Mouse (Mus musculus) cerebellum, postnatal 36 days (tissue): ENCODE measurements around the gene Plppr3.

Source experiments
- DNase-seq, 2 experiments: peaks; one replicate each; pipeline ENCODE4 v3.0.0; 2021 to 2022; ENCODE audit warnings: mixed read lengths in 2 of 2

Plppr3 gene

GRCm38 (mm10) chr10:79874290-79874862, at the start of gene Plppr3, which contains the start of gene Prtn3:
Plppr3 (minus strand) TSS chr10:79874634.
Prtn3 (plus strand) TSS chr10:79874476.
- DNase-seq = peak in 1 of 2 experiments; percentile 39

DNA sequence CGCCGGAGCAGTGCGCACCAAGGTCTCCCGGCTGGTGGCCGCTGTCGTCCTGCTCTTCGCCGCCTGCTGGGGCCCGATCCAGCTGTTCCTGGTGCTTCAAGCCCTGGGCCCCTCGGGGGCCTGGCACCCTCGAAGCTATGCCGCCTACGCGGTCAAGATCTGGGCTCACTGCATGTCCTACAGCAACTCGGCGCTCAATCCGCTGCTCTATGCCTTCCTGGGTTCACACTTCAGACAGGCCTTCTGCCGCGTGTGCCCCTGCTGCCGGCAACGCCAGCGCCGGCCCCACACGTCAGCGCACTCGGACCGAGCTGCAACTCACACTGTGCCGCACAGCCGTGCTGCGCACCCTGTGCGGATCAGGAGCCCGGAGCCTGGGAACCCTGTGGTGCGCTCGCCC, 47.1 kb upstream of the Plppr3 start:
- DNase-seq = no peak

DNA sequence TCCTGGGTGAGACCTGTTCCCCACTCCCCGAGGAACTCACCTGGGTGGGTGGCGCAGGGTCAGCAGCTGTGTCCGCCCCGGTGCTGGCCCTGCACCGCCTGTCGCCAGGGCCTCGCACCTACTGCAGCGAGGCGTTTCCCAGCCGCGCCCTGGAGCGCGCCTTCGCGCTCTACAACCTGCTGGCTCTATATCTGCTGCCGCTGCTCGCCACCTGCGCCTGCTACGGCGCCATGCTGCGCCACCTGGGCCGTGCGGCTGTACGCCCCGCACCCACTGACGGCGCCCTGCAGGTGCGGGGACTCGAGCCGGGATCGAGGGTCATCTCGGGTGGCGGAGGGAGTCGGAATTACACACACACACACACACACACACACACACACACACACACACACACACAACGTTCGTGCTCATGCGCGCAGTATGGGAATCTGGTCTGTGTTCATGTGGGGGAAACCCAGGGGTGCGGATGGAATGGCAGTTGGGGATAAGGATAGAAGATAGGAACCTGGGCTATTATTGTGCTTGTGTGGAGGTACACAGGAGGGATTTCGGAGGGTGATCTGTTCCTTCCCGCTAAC, 46.6 kb upstream of the Plppr3 start, which contains the start of gene R3hdm4:
R3hdm4 (minus strand) TSS at position 251 of the 578 bp plus-strand sequence.
- no peak for DNase-seq

DNA sequence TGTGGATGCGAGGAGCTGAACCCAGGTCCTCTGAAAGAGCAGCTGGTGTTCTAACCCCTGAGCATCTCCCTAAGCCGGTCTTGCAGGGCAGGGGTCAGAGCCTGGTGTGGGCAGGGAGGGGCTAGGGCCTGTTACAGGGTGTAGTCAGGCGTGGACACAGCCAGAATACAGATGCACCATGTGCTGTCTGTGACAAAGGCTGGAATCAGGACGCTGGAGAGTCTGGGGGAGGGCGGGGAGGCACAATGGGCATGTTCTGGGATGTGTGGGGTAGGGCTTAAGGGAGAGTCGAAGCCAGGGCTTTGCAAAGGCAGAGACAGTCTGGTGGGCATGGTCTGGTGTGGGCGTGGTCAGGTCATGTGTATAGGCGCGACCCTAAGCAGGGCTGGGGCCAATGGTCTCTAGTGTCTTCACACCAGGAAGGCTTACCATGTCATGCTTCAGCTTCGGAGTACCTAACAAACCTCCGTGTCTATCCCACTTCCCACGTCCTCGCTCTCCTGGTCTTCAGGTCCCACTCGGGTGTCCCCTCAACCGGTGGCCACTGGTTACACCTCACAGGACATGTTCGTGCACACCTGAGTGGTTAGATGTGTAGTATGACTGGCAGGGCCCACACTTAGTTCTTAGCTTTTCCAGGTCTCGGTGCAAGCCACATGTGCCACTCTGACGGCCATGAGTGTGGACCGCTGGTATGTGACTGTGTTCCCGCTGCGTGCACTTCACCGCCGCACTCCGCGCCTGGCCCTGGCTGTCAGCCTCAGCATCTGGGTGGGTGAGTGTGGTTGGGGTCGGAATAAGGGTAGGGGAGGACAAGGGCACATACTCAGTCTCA, 45.8 kb upstream of the Plppr3 start:
- no peak for DNase-seq

GRCm38 (mm10) chr10:79919251-79919849, 44.9 kb upstream of the Plppr3 start:
- no peak for DNase-seq

- DNase-seq = no peak
Measured at GRCm38 (mm10) chr10:79918231-79919078, 44.0 kb upstream of the Plppr3 start.

DNA sequence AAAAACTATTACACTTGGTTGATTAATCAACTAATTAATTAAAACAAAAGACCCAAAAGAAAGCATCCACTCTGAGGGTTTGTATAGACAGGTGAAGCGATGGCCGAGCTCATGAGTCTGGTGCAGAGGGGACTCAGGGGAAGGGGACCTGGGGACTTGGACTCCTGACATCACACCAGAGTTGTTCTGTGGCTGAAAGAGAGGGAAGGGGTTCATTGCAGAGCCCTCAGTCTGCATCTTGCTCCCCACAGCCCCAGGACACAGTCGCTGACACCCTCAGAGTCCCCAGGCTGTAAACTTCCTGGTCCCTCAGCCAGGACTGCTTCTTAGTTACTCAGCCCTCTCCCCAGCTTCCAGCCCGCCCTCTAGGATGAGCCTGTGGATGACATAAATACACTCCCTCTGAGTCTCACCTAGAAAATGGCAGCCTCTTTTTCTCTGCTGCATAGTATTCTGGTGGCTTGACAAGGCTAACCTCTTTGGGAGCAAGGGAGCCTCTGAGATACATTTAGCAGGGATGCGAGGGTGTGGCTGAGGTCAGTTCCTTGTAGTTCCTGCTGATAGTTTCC, 43.2 kb upstream of the Plppr3 start:
- DNase-seq = no peak

- peak; percentile 82 to 86 for DNase-seq
Measured at GRCm38 (mm10) chr10:79916808-79917531, 42.5 kb upstream of the Plppr3 start, which contains the start of gene Kiss1r. Kiss1r (plus strand) TSS chr10:79916971.

DNA sequence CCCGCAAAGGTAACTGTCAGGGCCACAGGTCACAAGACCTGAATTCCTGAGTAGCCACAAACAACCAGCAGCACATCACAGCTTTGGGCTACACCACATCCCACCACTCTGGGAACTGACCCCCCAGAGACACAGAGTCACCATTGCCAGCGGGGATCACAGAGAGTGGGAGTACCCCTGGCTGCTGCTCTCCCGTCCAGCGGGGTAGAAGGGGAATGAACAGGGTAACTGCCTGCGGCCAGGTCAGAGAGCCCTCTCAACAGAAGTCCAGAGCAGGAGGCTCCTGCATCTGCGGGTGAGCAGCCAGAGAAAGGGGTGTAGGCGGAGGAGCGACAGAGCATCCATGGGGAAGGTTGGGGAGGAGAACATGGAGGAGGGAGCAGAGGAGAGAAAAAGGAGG, 41.6 kb upstream of the Plppr3 start:
- DNase-seq = no peak

GRCm38 (mm10) chr10:79914948-79915596, 40.6 kb upstream of the Plppr3 start:
- DNase-seq = no peak

DNA sequence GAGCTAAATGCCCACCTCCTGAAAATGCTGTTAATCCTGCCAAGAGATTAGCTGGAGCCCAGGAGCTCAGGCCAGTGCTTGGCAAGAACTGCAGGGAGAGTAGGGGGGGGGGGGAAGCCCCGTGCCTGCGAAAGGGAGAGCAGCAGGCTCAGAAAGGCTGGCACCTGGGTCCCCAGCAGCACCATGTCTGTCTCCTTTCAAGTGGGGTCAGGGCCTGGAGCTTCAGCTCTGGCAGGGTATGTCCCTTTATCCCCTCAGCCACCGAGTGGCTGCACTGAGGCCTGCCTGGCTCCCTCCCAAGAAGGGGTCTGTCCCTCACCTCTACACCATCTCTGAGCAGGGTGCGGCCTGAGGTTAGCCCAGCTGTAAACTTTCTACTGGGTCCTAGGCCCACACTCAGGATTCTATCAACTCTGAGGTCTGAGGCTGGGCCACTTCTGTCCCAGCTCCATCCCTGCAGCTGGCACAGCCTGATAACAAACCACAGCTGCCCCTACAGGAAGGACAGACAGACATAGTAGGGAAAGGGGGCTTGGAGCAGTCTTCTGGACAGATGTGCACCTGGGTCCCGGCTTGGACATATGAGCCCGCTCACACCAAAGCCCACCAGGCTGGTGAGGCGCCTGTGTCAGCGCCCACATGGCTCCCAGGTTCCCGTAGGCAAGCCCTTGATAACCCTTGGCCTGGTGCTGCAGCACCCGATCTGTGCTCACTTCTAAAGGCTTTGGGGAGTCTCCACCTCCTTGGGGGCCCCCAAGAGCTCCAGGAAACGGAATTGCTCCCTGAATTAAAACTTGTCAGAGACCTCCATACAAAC, 39.9 kb upstream of the Plppr3 start:
- DNase-seq = no peak

GRCm38 (mm10) chr10:79912412-79912811, 38.0 kb upstream of the Plppr3 start:
- no peak for DNase-seq

GRCm38 (mm10) chr10:79910556-79910955, 36.1 kb upstream of the Plppr3 start, which contains the start of gene Gm26602:
Gm26602 (plus strand) TSS chr10:79910856.
- DNase-seq = no peak

DNA sequence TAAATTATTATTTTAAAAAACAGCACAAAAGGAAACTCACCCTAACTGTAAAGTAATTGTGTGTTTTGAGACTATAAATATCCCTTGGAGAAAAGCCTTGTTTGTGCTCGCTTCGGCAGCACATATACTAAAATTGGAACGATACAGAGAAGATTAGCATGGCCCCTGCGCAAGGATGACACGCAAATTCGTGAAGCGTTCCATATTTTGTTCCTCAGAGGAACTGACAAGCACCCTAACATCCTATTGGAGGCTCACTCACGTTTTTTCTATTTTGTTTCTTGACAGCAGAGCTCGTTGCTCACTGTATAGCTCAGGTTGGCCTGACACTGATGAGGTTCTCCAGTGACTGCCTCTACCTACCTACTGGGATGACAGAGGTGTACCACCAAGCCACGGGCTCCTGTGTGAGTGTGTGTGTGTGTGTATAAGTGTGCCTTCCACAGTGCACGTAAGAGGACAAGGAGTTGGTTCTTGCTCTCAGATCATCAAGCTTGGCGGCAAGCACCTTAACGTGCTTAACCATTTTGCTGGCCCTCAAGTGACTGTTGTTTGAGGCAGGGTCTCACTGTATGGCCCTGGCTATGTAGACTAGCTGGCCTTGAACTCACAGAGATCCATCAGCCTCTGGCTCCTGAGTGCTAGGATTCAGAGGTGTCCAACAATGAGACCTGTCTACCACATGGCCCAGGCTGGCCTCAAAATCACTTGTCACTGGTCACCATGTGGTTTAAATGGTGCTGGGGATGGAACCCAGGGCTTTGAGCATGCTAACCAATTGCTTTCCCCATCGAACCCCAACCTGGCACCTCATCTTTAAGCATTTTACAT, 34.9 kb upstream of the Plppr3 start:
- DNase-seq = no peak

DNA sequence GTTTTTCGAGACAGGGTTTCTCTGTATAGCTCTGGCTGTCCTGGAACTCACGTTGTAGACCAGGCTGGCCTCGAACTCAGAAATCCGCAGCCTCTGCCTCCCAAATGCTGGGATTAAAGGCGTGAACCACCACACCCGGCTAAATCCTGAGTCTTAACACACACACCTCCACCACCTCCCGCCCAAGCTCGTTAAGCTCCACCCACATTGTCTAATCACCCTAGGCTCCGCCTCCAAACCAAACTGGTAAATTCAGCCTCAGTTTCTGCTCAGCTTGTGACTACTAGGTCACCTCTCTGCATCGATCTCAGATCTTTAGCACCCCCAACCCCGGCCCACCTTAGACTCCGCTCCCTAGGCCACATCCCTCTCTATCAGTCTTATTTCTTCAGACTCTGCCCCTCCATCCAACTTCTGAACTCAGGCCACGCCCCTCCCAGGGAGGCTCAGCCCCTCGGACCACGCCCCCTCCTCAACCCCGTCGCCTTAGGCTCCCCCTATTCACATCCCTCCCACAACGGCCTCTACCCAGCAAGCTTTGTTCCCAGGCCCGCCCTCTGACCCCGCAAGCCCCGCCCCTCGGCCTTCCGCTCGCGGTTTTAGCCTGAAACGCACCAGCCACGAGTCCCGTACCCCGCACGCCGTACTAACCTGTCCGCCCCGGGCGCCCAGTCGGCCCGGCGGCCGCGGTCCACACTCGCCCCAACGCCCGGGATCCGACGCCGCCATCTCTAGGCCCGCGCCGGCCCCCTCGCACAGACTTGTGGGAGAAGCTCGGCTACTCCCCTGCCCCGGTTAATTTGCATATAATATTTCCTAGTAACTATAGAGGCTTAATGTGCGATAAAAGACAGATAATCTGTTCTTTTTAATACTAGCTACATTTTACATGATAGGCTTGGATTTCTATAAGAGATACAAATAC, 34.0 kb upstream of the Plppr3 start, which contains the start of gene Med16:
Med16 (minus strand) TSS at position 757 of the 925 bp plus-strand sequence.
- peak; percentile 93 for DNase-seq

GRCm38 (mm10) chr10:79907415-79907814, 33.0 kb upstream of the Plppr3 start:
- no peak for DNase-seq

DNA sequence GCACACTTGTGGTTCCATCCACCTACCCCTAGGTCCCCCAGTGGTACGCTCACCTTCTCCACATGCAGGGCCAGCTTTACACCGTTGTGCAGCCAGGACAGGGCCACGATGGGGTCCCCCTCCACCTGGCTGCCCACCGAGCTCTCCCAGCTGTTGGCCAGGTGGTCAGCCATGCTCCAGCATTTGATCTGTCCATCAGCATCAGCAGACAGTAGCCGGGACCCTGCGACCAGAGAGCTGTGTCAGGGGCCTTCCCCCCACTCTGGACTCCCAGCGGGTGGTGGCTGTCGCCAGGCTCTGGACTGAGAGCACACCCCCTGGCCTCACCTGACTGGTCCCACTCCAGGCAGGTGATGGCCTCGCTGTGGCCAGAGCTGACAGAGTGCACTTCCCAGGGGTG, 32.3 kb upstream of the Plppr3 start:
- DNase-seq = no peak
